Mouse (Mus musculus) brain, adult 2 months (tissue): ENCODE measurements at regions not wholly inside any gene's neighbourhood (a gene's known extent, or its start where the extent isn't known, plus 50 kb on each side); places are given as distances from the start of the nearest gene placed in this dataset.

Source experiments
- DNase-seq: peaks from one replicate; pipeline ENCODE4 v3.0.0; 2011; ENCODE audit warnings: low read depth, low spot score

DNA sequence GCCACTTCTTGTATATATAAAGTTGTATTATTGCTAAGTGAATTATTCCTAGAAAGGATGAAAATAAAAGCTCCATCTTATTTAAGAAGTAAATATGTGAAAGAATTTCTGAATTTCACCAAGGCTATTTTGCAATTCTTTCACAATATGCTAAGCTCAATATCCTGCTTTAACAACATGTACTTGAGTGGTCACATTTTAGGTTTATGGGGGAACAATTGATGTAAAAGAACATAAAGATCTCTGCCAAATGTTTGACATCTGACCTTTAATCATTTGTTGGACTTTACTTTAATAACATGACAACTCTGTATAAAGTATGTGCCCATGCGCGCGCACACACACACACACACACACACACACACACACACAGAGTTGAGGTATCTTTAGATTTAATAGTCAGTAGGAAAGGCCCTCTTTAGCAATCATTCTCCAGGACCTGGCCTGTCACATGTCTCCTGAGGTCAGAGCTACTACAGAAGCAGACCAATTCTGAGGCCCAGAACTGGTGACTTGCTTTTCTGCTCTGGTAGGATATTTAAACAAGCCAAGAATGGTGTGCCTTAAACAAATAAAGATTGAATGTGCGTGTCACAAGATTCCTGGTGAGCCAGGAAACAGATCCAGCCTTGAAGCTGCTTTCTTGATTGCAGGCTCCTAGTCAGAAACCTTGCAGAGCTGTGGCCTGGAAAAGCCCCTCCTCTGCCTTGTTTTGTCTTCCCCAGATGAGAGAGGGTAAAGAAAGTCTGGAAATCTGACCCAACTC, 477.4 kb upstream of the Marcks start:
- DNase-seq, result no peak

- no peak for DNase-seq
Observed at GRCm38 (mm10) chr10:37613936-37614335, 475.2 kb upstream of the Marcks start.

GRCm38 (mm10) chr10:37603529-37603928, 464.8 kb upstream of the Marcks start:
- no peak for DNase-seq

DNA sequence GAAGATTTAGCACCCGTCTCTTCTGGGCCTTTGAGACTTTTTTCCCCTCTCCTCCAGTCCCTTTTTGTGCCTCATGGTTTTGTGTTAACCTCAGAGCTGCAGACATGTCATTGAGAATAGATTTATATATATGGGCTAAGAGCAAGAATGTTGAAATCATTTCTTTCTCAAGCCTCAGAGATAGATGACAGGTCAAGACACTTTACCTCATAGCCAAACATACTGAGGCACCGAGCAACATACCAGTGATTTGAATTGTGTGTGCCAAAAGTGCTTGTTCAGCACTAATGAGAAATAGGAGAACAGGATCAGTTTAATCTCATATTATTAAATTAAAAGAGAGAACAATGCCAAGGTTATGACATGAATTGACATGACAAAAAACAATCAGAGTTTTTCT, 464.2 kb upstream of the Marcks start:
- no peak for DNase-seq

DNA sequence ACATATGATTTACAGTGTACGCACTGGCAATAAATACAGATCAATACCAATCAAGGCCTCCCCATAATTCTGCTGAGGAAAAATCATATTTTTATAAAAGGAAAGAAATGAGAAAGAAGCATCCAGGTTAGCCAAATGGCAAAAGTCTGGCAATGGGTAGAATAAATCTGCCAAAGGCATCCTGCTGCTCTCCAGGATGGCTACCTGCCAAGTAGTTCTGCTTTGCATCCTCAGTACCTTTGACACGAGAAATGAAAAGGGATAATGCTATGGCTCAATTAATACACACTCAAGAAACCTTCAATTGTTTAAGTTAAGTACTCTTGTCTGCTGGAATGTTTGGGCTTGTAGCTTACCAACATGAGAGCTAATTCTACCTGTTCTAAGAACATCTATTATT, 451.2 kb upstream of the Marcks start:
- peak; percentile 86 for DNase-seq

- no peak for DNase-seq
Observed at GRCm38 (mm10) chr10:37589009-37589408, 450.3 kb upstream of the Marcks start.

DNA sequence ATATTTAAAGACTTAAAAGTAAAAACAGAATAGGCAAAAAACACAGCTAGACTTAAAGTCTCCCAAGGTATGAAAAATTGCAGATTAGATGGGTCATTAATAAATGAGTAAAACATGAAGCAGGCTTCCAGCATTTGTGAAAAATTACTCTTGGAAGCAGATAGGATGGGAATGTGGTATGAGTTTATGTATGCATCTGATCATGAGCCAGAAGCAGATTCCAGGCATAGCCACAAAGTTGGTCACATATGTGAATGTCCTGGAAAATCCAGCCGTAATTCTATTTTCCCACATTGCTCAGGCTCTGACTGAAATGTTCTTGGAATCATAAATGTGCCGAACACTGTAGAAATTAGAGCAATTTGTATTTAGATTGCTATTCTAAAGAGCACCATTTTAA, 432.5 kb upstream of the Marcks start:
- DNase-seq, result no peak

DNA sequence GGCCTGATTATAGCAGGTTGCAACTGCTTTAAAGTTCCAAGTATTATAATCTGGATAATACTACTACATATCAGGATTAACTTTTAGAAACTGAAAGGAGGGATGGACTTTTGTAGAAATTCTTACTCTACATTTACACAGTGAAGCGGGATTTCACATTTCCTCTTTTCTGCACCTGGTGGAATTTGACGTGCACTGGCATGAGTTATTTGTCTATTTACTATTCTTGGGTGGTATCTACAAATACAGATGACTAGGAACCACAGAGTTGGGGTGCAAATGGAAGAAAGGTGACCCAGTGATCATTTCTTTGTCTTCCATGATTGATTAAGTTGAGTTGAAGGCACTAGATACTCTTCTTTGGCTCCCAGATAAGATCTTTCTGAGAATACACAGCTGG, 423.0 kb upstream of the Marcks start:
- no peak for DNase-seq

- DNase-seq, result no peak
Observed at GRCm38 (mm10) chr10:37549446-37549845, 410.7 kb upstream of the Marcks start.

DNA sequence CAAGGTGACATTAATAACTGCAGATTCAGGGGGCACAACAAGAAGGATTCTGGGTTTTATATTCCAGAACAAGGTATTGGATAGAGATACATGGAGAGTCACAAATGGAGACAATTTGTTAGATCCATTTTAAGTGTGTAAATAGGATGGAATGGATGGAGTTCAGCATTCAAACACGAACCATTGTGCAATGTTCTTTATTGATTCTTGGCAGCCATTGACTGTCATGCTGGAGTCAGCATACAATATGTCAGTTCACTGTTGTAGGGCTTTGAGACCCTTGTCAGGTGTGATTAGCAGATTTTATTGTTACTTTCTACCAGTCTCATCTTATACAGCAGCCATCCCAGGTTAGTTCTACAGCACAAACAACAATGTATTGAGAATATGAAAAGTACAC, 402.0 kb upstream of the Marcks start:
- DNase-seq, result no peak

- DNase-seq, result no peak
Observed at GRCm38 (mm10) chr10:37505966-37506615, 367.4 kb upstream of the Marcks start.

DNA sequence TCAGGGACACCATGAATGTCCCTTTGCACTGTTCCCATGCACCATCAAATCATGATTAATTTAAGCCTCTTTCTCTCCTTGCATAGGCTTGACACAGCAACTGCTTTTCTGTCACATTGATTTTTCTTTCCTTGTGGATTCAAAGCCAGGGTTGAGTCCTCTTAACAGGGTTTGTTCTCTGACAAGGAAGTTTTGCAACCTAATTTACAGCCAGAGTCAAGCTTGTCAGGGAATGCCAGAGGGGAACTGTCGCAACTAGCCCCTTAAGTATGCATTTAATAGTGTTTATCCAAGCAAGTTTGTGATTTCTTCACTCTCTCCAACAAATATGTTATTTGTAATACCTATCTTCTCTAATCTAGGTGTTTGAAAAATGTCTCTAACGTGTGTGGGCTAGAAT, 365.7 kb upstream of the Marcks start:
- no peak for DNase-seq

DNA sequence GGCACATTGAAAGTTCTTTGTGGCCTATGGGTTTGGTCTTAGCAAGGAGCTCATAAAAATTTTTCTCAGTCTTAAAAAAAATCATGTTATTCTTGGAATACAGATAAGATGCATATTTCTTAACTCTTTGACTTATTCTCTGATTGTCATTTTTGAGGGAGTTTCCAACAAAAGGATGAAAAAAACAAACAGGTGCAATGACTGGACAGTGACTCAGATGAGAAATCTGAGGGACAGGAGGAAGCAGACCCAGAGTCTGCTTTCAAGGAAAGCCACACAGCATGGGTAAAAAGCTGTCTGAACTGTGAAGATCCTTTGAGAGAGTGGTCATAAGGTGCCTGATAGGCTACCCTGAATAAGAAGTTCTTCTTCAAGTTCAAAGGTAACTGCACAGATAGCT, 363.8 kb upstream of the Marcks start:
- DNase-seq, result no peak

DNA sequence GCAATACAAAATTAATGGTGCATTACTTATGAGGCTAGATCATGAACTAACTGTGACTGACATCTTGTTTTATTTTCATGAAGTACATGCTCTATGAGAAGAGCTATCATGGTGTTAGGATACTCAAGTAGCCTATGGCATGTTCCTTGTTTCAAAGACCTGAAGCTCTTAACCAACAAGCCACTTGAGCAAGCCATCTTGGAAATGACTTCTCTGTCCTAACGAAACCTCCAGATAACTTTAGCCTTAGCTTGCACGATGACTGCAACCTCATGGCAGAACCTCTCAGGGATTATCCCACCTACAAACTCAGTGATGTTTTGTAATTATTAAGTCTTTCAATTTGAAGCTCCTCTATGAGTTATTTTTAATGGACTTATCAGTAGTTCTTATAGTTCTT, 362.3 kb upstream of the Marcks start:
- no peak for DNase-seq

- DNase-seq, result no peak
Observed at GRCm38 (mm10) chr10:37495467-37495866, 356.7 kb upstream of the Marcks start.

- DNase-seq, result no peak
Observed at GRCm38 (mm10) chr10:37494552-37495166, 355.9 kb upstream of the Marcks start.

- DNase-seq, result no peak
Observed at GRCm38 (mm10) chr10:37494098-37494497, 355.4 kb upstream of the Marcks start.

GRCm38 (mm10) chr10:37484311-37485023, 345.7 kb upstream of the Marcks start:
- DNase-seq, result peak; percentile 39

- DNase-seq, result peak; percentile 10
Observed at GRCm38 (mm10) chr10:37483521-37483920, 344.8 kb upstream of the Marcks start.

- no peak for DNase-seq
Observed at GRCm38 (mm10) chr10:37481879-37482278, 343.2 kb upstream of the Marcks start.

DNA sequence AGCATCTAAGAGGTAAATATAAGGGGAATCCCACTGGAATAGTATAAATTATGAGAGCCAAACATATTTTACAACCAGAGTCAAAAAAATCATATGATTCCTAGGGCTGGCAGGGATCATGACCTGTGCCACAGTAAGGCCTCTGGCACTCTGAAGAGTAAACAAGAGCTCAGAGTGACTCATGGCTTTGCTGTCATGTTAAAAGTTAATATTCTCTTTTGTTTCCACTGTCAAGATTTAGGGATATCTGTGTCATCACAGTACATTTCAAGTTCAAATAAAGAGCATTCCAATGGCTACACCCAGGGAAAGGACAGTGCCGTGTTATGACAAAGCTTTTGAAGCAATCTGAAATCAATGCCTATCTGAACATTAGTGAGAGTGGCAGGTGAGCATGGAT, 341.6 kb upstream of the Marcks start:
- no peak for DNase-seq

- no peak for DNase-seq
Observed at GRCm38 (mm10) chr10:37478108-37478507, 339.4 kb upstream of the Marcks start.
